Mouse (Mus musculus): ENCODE measurements at regions not wholly inside any gene's neighbourhood (a gene's known extent, or its start where the extent isn't known, plus 50 kb on each side); places are given as distances from the start of the nearest gene placed in this dataset.
A peak's percentile ranks its signal among the peaks of the same experiment; 100 is the strongest.

DNA sequence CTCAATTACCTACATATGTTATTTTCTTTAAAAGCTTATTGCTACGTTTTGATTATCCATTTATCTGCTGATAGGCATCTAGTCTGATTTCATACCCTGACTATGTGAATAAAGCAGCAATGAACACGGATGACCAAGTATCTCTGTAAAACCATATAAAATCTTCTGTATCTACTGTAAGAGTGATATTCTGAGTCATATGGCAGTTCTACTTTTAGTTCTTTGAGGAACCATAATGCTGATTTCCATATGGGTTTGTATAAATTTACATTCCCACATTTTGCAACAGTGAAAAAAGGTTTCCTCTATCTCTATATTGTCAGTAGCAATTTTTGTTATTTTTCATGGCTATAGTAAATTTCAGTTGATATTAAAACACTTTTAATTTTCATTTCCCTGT is 280.6 kb downstream of the Fsip2 start:
- DNase-seq (ENCODE audit: low spot score in 2 of 2) = no peak

DNA sequence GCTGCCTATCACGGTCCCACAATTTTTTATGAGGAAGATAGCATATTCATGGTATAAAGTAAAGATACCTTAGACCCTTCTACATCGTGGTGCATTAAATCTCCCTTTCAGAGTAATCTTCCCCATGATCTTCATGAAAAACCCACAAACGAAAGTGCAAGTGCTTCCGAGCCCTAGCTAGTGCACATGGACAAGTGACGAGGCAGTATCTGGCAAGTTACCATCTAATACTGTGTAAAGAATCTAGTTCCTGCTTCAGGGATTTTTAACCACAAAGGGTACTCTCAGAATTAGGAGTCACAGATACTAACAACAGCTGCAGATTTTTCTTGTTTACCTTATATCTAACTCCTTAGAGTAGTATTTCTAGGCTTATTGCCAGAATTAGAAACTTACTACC is 282.8 kb downstream of the Fsip2 start:
- no peak for DNase-seq (ENCODE audit: low spot score in 2 of 2)

DNA sequence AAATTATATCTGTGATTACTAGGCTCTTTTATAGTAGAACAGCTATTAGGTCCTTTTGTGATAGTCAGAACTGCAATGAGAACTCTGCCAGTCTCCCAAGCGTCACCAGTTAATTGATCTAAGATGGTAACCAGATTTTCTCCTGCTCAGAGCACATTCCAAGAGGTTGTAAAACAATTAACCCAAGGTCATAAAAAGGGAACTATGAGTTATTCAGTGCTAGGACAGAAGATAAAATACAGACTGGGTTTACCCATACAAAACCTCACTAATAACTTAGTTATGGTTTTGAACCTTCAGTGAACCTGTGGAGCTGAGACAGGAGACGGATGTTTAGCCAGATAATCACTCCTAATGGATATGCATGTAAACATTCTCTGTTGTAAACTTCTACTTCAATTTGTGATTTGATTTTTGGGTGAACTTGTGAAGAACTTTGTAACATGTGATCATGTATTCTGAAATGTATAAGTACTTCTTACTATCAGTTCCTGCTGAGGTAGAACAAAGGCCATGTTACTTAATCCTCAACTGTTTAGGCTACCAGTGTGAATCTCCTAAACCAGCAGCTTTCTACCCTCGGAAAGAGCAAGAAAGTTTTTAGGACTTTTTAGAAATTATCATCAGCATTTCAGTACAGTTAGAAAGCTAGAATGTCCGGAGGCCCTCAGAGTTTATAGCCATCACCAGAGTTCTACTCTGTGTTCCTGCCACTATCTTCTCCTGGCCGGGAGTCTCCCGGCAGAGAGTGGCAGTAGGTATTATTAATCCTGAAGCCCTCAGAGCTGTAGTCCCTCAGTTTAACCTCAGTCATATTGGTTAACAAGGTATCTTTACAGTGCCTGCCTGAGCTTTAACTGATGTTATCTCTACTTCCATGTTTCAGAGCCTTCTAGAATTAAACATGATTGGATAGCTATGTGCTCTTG is 308.0 kb downstream of the Fsip2 start:
- no peak for DNase-seq (ENCODE audit: low spot score in 2 of 2)

DNA sequence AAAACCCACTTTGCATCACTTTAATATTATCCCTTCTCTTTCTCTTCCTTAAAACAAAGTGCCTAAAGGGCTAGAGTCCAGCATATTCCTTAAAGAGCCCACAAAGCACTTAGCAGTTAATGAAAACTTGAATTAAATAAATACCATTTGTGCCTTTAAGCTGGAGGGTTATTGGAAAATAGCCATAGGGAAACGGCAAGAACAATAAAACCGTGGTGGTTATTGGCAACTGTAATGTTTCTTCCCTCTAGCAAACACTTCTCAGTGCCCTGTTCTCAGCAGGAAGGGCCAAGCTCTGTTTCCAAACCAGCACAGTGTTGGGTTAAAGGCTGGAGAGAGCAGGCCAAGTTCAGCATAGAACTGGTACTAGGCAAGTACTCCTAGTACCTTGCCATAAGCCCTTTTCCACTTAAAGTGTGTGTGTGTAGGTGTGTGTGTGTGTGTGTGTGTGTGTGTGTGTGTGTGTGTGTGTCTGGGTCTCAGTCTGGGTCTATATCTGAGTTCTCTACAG is 313.4 kb downstream of the Fsip2 start:
- no peak for DNase-seq (ENCODE audit: low spot score in 2 of 2)

DNA sequence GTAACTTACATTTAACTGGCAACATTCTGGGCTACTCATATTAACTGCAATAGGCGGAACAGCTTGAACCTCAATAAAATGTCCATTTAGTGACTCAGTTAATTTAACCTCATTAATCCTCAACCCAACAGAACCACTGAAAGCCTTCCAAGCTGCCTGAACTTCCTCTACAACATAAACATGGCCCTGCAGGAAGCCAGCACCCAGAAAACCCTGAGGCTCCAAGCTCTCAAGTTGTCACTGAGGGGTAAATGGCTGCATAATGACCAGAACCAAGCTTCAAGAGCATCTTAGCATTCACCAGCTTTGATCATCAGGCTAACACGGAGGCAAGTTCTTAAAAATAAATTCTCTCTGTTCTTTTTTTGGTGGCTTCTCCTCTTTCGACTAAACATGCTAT is 315.2 kb downstream of the Fsip2 start:
- no peak for DNase-seq (ENCODE audit: low spot score in 2 of 2)

DNA sequence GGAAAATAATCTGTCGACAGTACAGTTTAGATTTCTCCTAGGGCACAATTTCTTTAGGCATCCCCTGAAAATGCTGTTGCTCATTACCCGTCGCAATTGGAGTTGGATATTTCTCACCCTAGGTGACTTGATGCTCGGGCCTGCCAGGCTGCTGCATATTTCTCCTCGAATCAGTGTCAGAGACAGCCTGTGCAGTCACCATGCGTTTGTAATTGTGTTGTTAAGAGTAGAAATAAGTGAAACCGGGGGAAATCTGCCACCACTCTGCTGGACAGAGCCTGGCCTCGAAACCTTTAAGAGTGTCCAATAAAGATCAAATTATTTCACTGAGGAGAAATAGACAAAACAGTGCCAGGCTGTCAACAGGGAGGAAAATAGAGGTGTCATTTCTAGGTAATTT is 340.7 kb upstream of the Zc3h15 start:
- DNase-seq (ENCODE audit: low spot score in 2 of 2) = no peak

DNA sequence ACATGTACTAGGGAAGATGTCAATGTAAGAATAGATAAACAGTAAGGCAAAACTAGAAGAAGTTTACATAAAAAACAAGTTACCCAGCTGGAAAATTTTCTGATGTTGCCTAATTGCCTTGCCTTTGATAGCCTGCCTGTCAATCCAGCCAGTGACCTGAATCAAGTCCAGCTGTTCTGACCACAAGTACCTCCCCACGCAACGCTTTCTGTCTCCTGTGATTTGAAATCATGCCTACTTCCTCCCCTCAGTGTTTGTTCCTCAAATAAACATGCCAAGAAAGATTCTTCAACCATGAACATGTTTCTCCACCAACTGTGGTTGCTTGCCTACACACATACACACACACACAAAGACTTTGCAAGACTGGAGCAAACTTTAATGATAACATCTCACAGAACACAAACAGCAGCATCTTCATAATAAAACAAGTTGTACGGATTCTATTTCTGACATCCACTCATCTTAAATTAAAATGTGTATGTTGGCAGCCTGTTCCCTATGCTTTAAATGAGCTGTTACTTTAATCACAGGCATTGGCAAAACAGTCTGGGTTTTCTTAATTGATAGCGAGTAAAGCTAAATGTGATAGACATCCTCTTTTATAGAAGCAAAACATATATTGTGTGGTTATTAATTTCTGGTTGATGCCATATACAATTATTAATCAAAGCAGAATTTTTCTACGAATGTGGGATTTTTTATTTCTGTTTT is 312.0 kb upstream of the Zc3h15 start:
- no peak for DNase-seq (ENCODE audit: low spot score in 2 of 2)

DNA sequence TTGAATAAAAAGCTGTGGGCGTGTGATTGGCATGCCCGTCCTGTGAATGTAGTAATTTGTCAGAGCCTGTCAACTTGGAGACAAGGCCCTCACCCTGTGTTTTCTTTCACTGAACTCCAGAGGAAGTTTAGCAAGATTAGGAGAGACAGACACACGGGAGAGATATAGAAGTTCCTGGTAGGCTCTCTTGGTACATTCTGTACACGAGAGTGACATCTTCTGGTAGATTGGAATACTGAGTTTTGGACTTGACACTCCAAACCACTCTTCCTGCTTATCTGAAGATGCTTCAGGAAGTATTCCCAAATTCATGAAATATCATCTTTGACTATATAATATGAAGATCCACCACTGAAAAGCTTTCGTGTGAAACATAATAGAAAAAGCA is 311.5 kb upstream of the Zc3h15 start:
- DNase-seq (ENCODE audit: low spot score in 2 of 2) = no peak

DNA sequence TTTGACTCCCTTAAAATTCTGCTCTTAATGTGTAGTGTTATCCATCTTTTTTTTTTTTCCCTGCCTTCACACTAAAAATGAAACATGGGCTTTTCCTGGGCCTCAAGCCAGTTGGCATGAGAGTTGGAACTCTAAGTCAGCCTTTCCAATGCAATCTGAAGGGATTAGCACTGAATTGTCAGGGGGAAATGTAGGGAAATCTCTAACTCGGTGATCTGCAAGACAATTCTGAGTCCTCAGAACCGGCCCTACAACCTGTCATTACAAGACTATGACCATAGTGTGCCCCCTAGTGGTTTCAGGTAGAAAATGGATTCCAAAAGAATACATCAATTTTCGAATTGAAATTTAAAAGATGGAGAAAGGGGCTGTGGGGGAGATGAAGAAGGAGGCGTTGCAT is 306.9 kb upstream of the Zc3h15 start:
- peak in 1 of 2 experiments; percentile 10 for DNase-seq (ENCODE audit: low spot score in 2 of 2)

DNA sequence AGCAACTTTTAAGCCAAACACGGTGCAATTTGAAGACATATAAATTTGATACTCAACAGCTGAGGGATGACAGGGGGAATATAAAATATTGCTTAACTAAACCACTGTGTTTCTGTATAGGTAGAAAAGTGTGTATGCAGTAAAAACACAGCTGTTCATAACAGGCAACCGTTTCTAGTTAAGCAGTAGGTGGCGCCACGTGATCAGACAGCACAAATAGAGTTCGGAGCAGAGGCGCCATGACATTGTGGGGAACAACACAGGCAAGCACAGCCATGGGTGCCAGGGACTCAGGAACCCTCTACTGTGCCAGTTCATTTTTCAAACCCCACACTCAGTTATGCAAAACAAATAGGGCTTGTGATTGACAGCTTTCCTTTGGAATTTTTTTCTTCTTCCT is 304.1 kb upstream of the Zc3h15 start:
- DNase-seq (ENCODE audit: low spot score in 2 of 2) = no peak
